Mouse (Mus musculus) B cell, adult 67 days (primary cell): ENCODE data around the gene Prox2. TPM values are rescaled to one million over a fixed set of nuclear protein-coding genes. Genes with fewer than 3 reads are reported as not detected.

Source experiments
- total RNA-seq, 2 experiments: library from RNA; stranded (reverse); gene quantifications; 4 replicates each; pipeline ENCODE4 v1.2.4; 2023

The Prox2 gene
- total RNA-seq = 1 to 10 TPM; 4.7 to 5.9 TPM

GRCm38 (mm10) chr12:85110698-85111592 lies at the start of gene Prox2, which contains the start of gene Dlst:
TSS of gene Prox2 (minus strand) at chr12:85110759.
TSS of gene Dlst (plus strand) at chr12:85110833.

GRCm38 (mm10) chr12:85151002-85151774 lies 40.6 kb upstream of the Prox2 start, which contains the start of gene Rps6kl1:
TSS of gene Rps6kl1 (minus strand) at chr12:85151264.

Other genes starting within 250 kb of the Prox2 start
- not detected for gene Ltbp2, start 234.2 kb downstream of the Prox2 start, total RNA-seq
- 10 to 100 TPM; 89.7 to 90.9 TPM for gene Fcf1, start 139.9 kb downstream of the Prox2 start, total RNA-seq
- gene Arel1, start 139.9 kb downstream of the Prox2 start, total RNA-seq = 10 to 100 TPM; 51.1 to 51.7 TPM
- 100 to 1,000 TPM in 1 of 2 experiments, 10 to 100 TPM in 1; 93.4 to 107 TPM for gene Ylpm1, start 114.4 kb downstream of the Prox2 start, total RNA-seq
- 100 to 1,000 TPM; 219 to 231 TPM for gene Dlst, start 74 bp upstream of the Prox2 start, total RNA-seq
- gene Rps6kl1, start 40.5 kb upstream of the Prox2 start, total RNA-seq = 1 to 10 TPM; 1.1 to 2.0 TPM
- not detected for gene Pgf, start 67.0 kb upstream of the Prox2 start, total RNA-seq
- gene Eif2b2, start 108.7 kb upstream of the Prox2 start, total RNA-seq = 100 to 1,000 TPM in 1 of 2 experiments, 10 to 100 TPM in 1; 86.4 to 103 TPM
- gene Mlh3, start 159.8 kb upstream of the Prox2 start, total RNA-seq = 10 to 100 TPM; 17.5 to 21.1 TPM
- gene Acyp1, start 177.7 kb upstream of the Prox2 start, total RNA-seq = 10 to 100 TPM; 15.0 to 20.7 TPM
- not detected for gene Zc2hc1c, start 177.8 kb upstream of the Prox2 start, total RNA-seq
- 10 to 100 TPM; 60.1 to 68.9 TPM for gene Nek9, start 228.6 kb upstream of the Prox2 start, total RNA-seq